Mouse (Mus musculus) lung, postnatal 0 days (tissue): ENCODE results near the gene Retsat.

Experiments used
- CTCF ChIP-seq: IDR thresholded peaks from 2 replicates; pipeline ENCODE4 v1.5.1; 2016; ENCODE audit warnings: antibody characterized with exemption, mild to moderate bottlenecking
- EP300 ChIP-seq: IDR thresholded peaks from 2 replicates; pipeline ENCODE4 v1.6.1; 2016; ENCODE audit warnings: antibody characterized with exemption, mild to moderate bottlenecking, control low read depth

DNA sequence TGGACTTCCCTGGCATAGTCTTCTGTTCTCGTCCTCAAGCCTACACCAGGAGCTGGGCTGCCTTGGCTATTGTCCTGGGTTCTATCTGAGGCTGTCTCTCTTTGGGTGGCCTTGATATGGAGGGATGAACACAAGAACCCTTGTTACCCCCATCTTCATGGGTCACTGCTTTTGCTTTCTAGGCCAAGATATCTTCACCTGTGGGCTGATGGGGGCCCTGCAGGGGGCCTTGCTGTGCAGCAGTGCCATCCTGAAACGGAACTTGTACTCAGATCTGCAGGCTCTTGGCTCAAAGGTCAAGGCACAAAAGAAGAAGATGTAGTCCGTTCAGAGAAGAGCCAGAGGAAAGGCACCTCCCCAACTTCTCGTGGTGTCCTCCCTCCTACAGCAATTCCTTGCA lies 8.8 kb downstream of the Retsat start:
- TF ChIP-seq CTCF: no peak
- TF ChIP-seq EP300: no peak
